Mouse (Mus musculus): ENCODE measurements around the gene Evi5l. TPM values are rescaled to one million over a fixed set of nuclear protein-coding genes. Genes with fewer than 3 reads are reported as not detected.
"Not testable (repeated sequence)": the region's sequence is repeated elsewhere in the genome, so short reads cannot be mapped to it uniquely, and the experiment has no call there.

Gene Evi5l
- polyA plus RNA-seq, 1 experiment from 2014 or later: 18.3 TPM

DNA sequence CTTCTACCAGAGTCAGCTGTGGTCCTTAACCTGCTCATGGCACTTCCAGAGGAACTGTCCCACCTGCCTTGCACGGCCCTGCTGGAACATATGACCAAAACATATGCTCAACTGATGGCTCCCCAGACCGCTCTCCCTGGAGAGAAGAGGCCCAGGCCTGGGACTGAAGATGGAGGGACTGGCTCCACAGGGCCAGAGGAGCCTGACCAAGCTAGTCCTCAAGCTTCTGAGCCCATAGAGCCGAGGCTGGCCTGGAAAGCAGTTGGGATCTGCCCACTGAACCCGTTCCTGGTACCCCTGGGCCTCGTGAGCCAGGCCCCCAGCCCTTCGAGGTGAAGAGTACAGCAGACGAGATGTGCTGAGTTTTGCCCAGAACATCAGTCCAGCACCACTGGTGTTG lies 89.1 kb downstream of the Evi5l start:
- not testable (repeated sequence) for ATAC-seq (ENCODE audit: low FRiP score, low TSS enrichment); H3K4me2 ChIP-seq (replicated peaks; ENCODE audit: low read depth, low read length); H3K27me3 ChIP-seq (ENCODE audit: control insufficient read depth, insufficient read depth, low read length); H3K9ac ChIP-seq (ENCODE audit: low read depth, low read length); H3K4me3 ChIP-seq (ENCODE audit: low read length); H3K27ac ChIP-seq (ENCODE audit: low read depth, low read length); H3K9me3 ChIP-seq (ENCODE audit: control insufficient read depth, low read length)
- Histone ChIP-seq H3K36me3 (ENCODE audit: control insufficient read depth, insufficient read depth, low read length) (peaks cover 36% of the 10 kb centered on the region), H3K4me1 (ENCODE audit: control insufficient read depth, insufficient read depth, low read length) (peaks cover 25% of the 10 kb centered on the region)
- 89% methylated on average over 7 of the region's 7 CpGs for WGBS

DNA sequence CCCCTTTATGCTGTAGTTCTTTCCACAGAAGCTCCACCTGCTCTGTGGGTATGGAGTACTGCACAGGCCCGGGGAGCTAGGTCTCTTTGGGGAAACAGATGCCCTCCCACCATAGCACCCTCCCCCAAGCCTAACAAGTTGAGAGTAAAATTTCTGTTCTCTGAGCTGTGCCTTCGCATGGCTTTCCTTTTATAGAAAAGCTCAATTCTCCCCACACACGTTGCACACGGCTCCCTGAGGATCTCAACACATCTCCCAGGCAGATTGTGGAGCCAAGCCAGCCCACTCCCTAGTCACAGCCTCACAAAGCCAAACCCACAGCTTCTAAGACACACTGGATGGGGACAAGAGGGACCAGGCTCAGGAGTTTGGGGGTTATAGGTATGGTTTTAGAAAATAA lies 90.5 kb downstream of the Evi5l start:
- Histone ChIP-seq H3K36me3 (ENCODE audit: control insufficient read depth, insufficient read depth, low read length) (peaks cover 51% of the 10 kb centered on the region), H3K9me3 (ENCODE audit: control insufficient read depth, low read length) (no peaks in the 10 kb centered on the region), H3K27ac (ENCODE audit: low read depth, low read length) (no peak overlapping the region), H3K4me1 (ENCODE audit: control insufficient read depth, insufficient read depth, low read length) (peaks cover 25% of the 10 kb centered on the region), H3K27me3 (ENCODE audit: control insufficient read depth, insufficient read depth, low read length) (no peaks in the 10 kb centered on the region), H3K4me3 (ENCODE audit: low read length) (no peak overlapping the region), H3K4me2 (replicated peaks; ENCODE audit: low read depth, low read length) (0 out of 2 replicates have a peak overlapping the region, but pooled peaks have one; percentile 15), H3K9ac (ENCODE audit: low read depth, low read length) (no peak overlapping the region)
- ATAC-seq (ENCODE audit: low FRiP score, low TSS enrichment): no peak
- 72% methylated on average over 4 of the region's 4 CpGs for WGBS

DNA sequence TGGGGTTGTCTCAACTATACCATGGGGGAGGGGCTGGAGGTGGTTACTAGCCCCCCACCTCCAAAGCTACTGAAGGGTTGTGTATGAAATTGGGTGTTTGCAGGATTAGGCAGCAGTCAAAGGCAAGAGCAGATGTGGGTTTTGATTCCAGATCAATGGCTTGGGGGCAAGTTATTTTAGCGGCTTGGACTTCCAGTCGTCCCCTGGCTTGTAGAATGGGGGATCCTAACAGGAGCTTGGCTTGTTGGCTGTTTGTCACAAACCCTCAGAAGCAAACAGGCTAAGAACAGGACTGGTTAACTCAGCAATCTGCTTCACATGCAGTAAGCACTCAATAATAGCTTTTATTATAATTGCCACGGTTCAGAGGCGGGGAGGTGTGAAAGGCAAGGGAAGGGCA lies 91.0 kb downstream of the Evi5l start:
- H3K9ac ChIP-seq (ENCODE audit: low read depth, low read length): peak overlapping the region; percentile 87; the same call in 1 of the 2 replicates
- peaks cover 25% of the 10 kb centered on the region for H3K4me1 ChIP-seq (ENCODE audit: control insufficient read depth, insufficient read depth, low read length)
- ATAC-seq (ENCODE audit: low FRiP score, low TSS enrichment): no peak
- peak overlapping the region; percentile 57; the same call in 1 of the 2 replicates for H3K4me3 ChIP-seq (ENCODE audit: low read length)
- H3K4me2 ChIP-seq (replicated peaks; ENCODE audit: low read depth, low read length): peak overlapping the region; percentile 70
- H3K27me3 ChIP-seq (ENCODE audit: control insufficient read depth, insufficient read depth, low read length): no peaks in the 10 kb centered on the region
- peaks cover 55% of the 10 kb centered on the region for H3K36me3 ChIP-seq (ENCODE audit: control insufficient read depth, insufficient read depth, low read length)
- no peaks in the 10 kb centered on the region for H3K9me3 ChIP-seq (ENCODE audit: control insufficient read depth, low read length)
- WGBS: 79% methylated on average over 4 of the region's 4 CpGs
- no peak overlapping the region for H3K27ac ChIP-seq (ENCODE audit: low read depth, low read length)

DNA sequence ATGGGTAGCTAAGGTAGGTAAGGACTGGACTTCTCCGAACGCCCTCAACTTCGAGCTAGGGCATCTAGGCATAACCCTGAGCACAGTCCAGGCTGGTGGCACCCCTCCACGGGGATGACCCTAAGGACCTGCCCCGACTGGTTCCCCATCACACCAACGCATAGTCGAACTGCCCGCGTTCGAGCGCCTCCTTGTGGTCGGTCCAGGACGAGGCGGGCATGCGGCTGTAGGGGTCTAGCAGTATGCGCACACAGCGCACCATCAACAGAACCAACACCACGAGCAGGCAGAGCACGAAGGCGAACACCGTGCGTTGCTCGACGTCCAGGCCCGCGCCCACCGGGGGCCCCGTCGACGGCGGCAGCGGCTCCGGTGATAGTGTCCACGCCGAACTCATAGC lies 91.9 kb downstream of the Evi5l start:
- peak; percentile 61 for ATAC-seq (ENCODE audit: low FRiP score, low TSS enrichment)
- H3K4me3 ChIP-seq (ENCODE audit: low read length): peak overlapping the region; percentile 57
- peaks cover 25% of the 10 kb centered on the region for H3K4me1 ChIP-seq (ENCODE audit: control insufficient read depth, insufficient read depth, low read length)
- H3K4me2 ChIP-seq (replicated peaks; ENCODE audit: low read depth, low read length): peak overlapping the region; percentile 70
- no peaks in the 10 kb centered on the region for H3K9me3 ChIP-seq (ENCODE audit: control insufficient read depth, low read length)
- H3K36me3 ChIP-seq (ENCODE audit: control insufficient read depth, insufficient read depth, low read length): peaks cover 64% of the 10 kb centered on the region
- peak overlapping the region; percentile 87 for H3K9ac ChIP-seq (ENCODE audit: low read depth, low read length)
- H3K27ac ChIP-seq (ENCODE audit: low read depth, low read length): peak overlapping the region; percentile 24; the same call in 1 of the 2 replicates
- no peaks in the 10 kb centered on the region for H3K27me3 ChIP-seq (ENCODE audit: control insufficient read depth, insufficient read depth, low read length)
- WGBS: 2% methylated on average over 35 of the region's 35 CpGs

DNA sequence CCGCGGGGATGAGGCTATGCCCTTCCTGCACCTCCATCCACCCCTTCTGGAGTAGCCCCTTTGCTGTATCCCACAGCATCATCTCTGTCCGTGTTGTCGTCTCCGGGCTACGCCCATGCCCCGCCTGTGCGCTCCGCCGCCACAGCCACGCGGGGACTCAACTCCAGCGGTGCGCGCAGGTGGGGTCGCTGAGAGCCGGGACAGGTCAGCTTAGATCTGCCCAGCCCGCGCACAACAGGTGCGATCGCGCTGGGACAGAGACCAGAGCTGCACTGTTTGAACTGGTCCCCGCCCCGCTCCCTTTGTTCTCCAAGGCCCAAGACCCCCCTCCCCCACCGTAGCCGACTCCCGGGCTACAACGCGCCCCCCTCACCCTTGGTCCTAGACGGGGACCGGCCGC lies 92.3 kb downstream of the Evi5l start:
- under 1% methylated on average over 32 of the region's 32 CpGs for WGBS
- Histone ChIP-seq H3K4me3 (ENCODE audit: low read length) (peak overlapping the region; percentile 57), H3K27me3 (ENCODE audit: control insufficient read depth, insufficient read depth, low read length) (no peaks in the 10 kb centered on the region), H3K9ac (ENCODE audit: low read depth, low read length) (peak overlapping the region; percentile 87), H3K4me1 (ENCODE audit: control insufficient read depth, insufficient read depth, low read length) (peaks cover 25% of the 10 kb centered on the region), H3K27ac (ENCODE audit: low read depth, low read length) (peak overlapping the region; percentile 24), H3K36me3 (ENCODE audit: control insufficient read depth, insufficient read depth, low read length) (peaks cover 69% of the 10 kb centered on the region), H3K4me2 (replicated peaks; ENCODE audit: low read depth, low read length) (peak overlapping the region; percentile 70), H3K9me3 (ENCODE audit: control insufficient read depth, low read length) (no peaks in the 10 kb centered on the region)
- peak; percentile 83 for ATAC-seq (ENCODE audit: low FRiP score, low TSS enrichment)

DNA sequence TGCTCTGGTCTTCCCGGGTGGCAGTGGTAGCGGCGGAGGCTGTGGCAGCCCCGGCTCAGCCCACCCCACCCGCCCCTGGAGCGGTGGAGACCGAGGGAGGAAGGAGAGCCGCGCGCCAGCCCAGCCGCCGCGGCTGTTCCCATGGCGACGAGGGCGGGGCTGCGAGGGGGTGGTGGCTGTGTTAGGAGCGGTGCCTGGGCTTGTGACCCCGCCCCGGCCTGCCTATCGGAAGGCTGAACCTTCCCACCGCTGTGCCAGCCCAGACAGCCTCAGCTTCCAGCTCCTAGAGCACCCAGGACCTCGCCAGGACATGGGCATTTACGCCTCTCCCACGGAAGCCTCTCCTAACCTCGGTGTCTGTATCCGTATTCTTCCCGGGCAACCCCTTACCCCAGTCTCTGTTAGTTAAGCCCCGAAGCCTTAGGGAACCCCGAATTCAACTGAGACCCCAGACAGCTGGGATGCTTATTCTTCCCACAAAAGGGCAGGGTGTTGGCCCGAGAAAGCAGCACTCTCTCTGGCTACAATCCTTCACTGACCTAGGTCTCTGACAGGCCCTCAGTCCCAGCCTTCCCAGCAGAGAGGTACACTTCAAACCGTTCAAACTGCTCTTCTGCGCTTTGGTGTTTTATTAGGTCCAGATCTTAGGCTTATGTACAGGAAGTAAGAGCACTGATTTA lies 92.9 kb downstream of the Evi5l start, which contains the start of gene Ctxn1:
Ctxn1 (minus strand) TSS at position 150 of the 680 bp plus-strand sequence.
- WGBS: 6% methylated on average over 32 of the region's 33 CpGs
- peak within 1 kb of the TSS; percentile 70 for H3K4me2 ChIP-seq (replicated peaks; ENCODE audit: low read depth, low read length)
- peak; percentile 94 for ATAC-seq (ENCODE audit: low FRiP score, low TSS enrichment)
- no peaks in the 10 kb centered on the region for H3K27me3 ChIP-seq (ENCODE audit: control insufficient read depth, insufficient read depth, low read length)
- H3K4me1 ChIP-seq (ENCODE audit: control insufficient read depth, insufficient read depth, low read length): peaks cover 19% of the 10 kb centered on the region
- peak within 1 kb of the TSS; percentile 42 for H3K27ac ChIP-seq (ENCODE audit: low read depth, low read length)
- H3K36me3 ChIP-seq (ENCODE audit: control insufficient read depth, insufficient read depth, low read length): peaks cover 74% of the 10 kb centered on the region
- H3K9ac ChIP-seq (ENCODE audit: low read depth, low read length): peak within 1 kb of the TSS; percentile 87
- peak within 1 kb of the TSS; percentile 57 for H3K4me3 ChIP-seq (ENCODE audit: low read length)
- H3K9me3 ChIP-seq (ENCODE audit: control insufficient read depth, low read length): no peaks in the 10 kb centered on the region

DNA sequence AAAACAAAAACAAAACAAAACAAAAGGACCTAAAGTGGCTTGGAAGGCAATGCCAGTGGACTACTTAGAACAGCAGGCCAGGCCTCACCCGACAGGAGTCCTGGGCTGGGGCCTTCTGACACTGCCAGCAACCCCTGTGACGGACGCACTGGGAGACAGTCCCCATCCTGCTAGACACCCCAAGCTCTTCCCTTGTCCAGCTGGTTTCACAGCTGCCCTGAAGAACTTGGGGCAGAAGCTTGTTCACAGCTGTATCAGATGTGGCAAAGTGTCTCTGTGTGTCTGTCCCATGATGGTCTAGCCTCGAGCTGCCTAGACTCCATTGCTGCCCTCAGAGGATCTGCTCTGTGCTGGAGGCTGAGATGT lies 93.4 kb downstream of the Evi5l start:
- Histone ChIP-seq H3K4me3 (ENCODE audit: low read length) (no peak overlapping the region), H3K27ac (ENCODE audit: low read depth, low read length) (no peak overlapping the region), H3K36me3 (ENCODE audit: control insufficient read depth, insufficient read depth, low read length) (peaks cover 75% of the 10 kb centered on the region), H3K9me3 (ENCODE audit: control insufficient read depth, low read length) (no peaks in the 10 kb centered on the region), H3K27me3 (ENCODE audit: control insufficient read depth, insufficient read depth, low read length) (no peaks in the 10 kb centered on the region), H3K4me1 (ENCODE audit: control insufficient read depth, insufficient read depth, low read length) (peaks cover 17% of the 10 kb centered on the region), H3K9ac (ENCODE audit: low read depth, low read length) (0 out of 2 replicates have a peak overlapping the region, but pooled peaks have one; percentile 87), H3K4me2 (replicated peaks; ENCODE audit: low read depth, low read length) (no peak overlapping the region; the same call in 1 of the 2 replicates)
- WGBS: 88% methylated on average over 4 of the region's 4 CpGs
- ATAC-seq (ENCODE audit: low FRiP score, low TSS enrichment): no peak

Other genes with a start within 250 kb of the Evi5l start
- gene Cd209b, start 239.7 kb upstream of the Evi5l start, polyA plus RNA-seq (2014; fragmentation: Nextera tagmentation; extraction: Ambion mirVana): not detected in 2 replicates
- gene Cd209c, start 211.8 kb upstream of the Evi5l start, polyA plus RNA-seq (2014; fragmentation: Nextera tagmentation; extraction: Ambion mirVana): 0.66 and 0.77 TPM in 2 replicates
- not detected in 2 replicates for gene Cd209f, start 60.7 kb upstream of the Evi5l start, polyA plus RNA-seq (2014; fragmentation: Nextera tagmentation; extraction: Ambion mirVana)
- gene Cd209g, start 32.5 kb upstream of the Evi5l start, polyA plus RNA-seq (2014; fragmentation: Nextera tagmentation; extraction: Ambion mirVana): not detected in 2 replicates
- 3.8 and 7.1 TPM in 2 replicates for gene Prr36, start 50.9 kb downstream of the Evi5l start, polyA plus RNA-seq (2014; fragmentation: Nextera tagmentation; extraction: Ambion mirVana)
- 0.41 and 0.43 TPM in 2 replicates for gene Lrrc8e, start 60.3 kb downstream of the Evi5l start, polyA plus RNA-seq (2014; fragmentation: Nextera tagmentation; extraction: Ambion mirVana)
- 22.6 and 24.3 TPM in 2 replicates for gene Map2k7, start 72.2 kb downstream of the Evi5l start, polyA plus RNA-seq (2014; fragmentation: Nextera tagmentation; extraction: Ambion mirVana)
- gene Gm49320, start 72.3 kb downstream of the Evi5l start, polyA plus RNA-seq (2014; fragmentation: Nextera tagmentation; extraction: Ambion mirVana): 0.86 and 2.2 TPM in 2 replicates
- 4.7 and 5.9 TPM in 2 replicates for gene Tgfbr3l, start 81.6 kb downstream of the Evi5l start, polyA plus RNA-seq (2014; fragmentation: Nextera tagmentation; extraction: Ambion mirVana)
- gene Snapc2, start 86.5 kb downstream of the Evi5l start, polyA plus RNA-seq (2014; fragmentation: Nextera tagmentation; extraction: Ambion mirVana): 61.9 and 63.6 TPM in 2 replicates
- gene Ctxn1, start 92.7 kb downstream of the Evi5l start, polyA plus RNA-seq (2014; fragmentation: Nextera tagmentation; extraction: Ambion mirVana): 86.1 and 93.1 TPM in 2 replicates
- gene Timm44, start 109.3 kb downstream of the Evi5l start, polyA plus RNA-seq (2014; fragmentation: Nextera tagmentation; extraction: Ambion mirVana): 75.7 and 81.2 TPM in 2 replicates
- 14.7 and 17.2 TPM in 2 replicates for gene Ccl25, start 158.6 kb downstream of the Evi5l start, polyA plus RNA-seq (2014; fragmentation: Nextera tagmentation; extraction: Ambion mirVana)
- 201 and 312 TPM in 2 replicates for gene Elavl1, start 158.8 kb downstream of the Evi5l start, polyA plus RNA-seq (2014; fragmentation: Nextera tagmentation; extraction: Ambion mirVana)

Measured in kidney, embryonic 14.5 days (tissue).